Mouse (Mus musculus) liver, embryonic 16.5 days (tissue): ENCODE measurements around the gene Kcns3. TPM values are rescaled to one million over a fixed set of nuclear protein-coding genes. Genes with fewer than 3 reads are reported as not detected.

Experiments used
- ATAC-seq: fragments of 200-750 bp; cut with Nextera tagmentation; 2 replicates; pipeline ENCODE4 v1.8.0; 2017; ENCODE audit warnings: low read depth, mild to moderate bottlenecking, moderate number of reproducible peaks, moderate library complexity
- H3K27ac ChIP-seq: fragments of 300-500 bp; sonication (generic); 2 replicates; pipeline ENCODE4 v1.5.1; 2014; ENCODE audit warnings: mild to moderate bottlenecking, low read length
- H3K27me3 ChIP-seq: fragments of 300-500 bp; sonication (generic); 2 replicates; pipeline ENCODE4 v1.6.1; 2014; ENCODE audit warnings: low read depth, low read length, mixed read lengths; ENCODE audit not compliant: control insufficient read depth, insufficient read depth
- H3K36me3 ChIP-seq: fragments of 300-500 bp; sonication (generic); 2 replicates; pipeline ENCODE4 v1.6.1; 2014; ENCODE audit warnings: mild to moderate bottlenecking; ENCODE audit not compliant: control insufficient read depth, insufficient read depth
- H3K4me1 ChIP-seq: fragments of 300-500 bp; sonication (generic); 2 replicates; pipeline ENCODE4 v1.6.1; 2014; ENCODE audit warnings: low read depth, low read length, mixed read lengths; ENCODE audit not compliant: control insufficient read depth
- H3K4me2 ChIP-seq: fragments of 300-500 bp; sonication (generic); 2 replicates; pipeline ENCODE4 v1.6.1; 2014; ENCODE audit warnings: low read depth, low read length, mixed read lengths
- H3K4me3 ChIP-seq: fragments of 300-500 bp; sonication (generic); 2 replicates; pipeline ENCODE4 v1.5.1; 2014; ENCODE audit warnings: low read depth, mild to moderate bottlenecking, low read length
- H3K9ac ChIP-seq: fragments of 300-500 bp; sonication (generic); 2 replicates; pipeline ENCODE4 v1.6.1; 2014; ENCODE audit warnings: low read depth, low read length
- H3K9me3 ChIP-seq: fragments of 300-500 bp; sonication (generic); replicated peaks from 2 replicates; pipeline ENCODE4 v1.6.1; 2016; ENCODE audit warnings: low read length; ENCODE audit not compliant: control insufficient read depth
- WGBS: fragments of 180-500 bp; shearing (Covaris S2); extraction: QIAGEN DNeasy Blood & Tissue Kit; methylation state at CpG from one replicate; pipeline ENCODE4 v1.1.7; 2014; ENCODE audit not compliant: insufficient replicate concordance; 5-methylcytosine and 5-hydroxymethylcytosine counted together
- polyA plus RNA-seq: library from polyadenylated mRNA; unstranded; fragments of >200 nt; fragmentation: Nextera tagmentation; extraction: Ambion mirVana; gene quantifications from 2 replicates; pipeline ENCODE4 v1.2.1, GENCODE M21; 2015

Kcns3 gene
- polyA plus RNA-seq, 1 experiment from 2014 or later = 0.15 TPM

- peaks cover 19% of the 10 kb centered on the region for H3K27me3 ChIP-seq
- no peaks in the 10 kb centered on the region for H3K4me1 ChIP-seq
- ATAC-seq = no peak
- H3K9ac ChIP-seq = no peak overlapping the region
- H3K36me3 ChIP-seq = no peaks in the 10 kb centered on the region
- no peak overlapping the region for H3K4me3 ChIP-seq
- H3K4me2 ChIP-seq = no peak overlapping the region
- H3K9me3 ChIP-seq = no peaks in the 10 kb centered on the region
- H3K27ac ChIP-seq = no peak overlapping the region
- 76% methylated on average over 1 of the region's 1 CpGs for WGBS
Measured at GRCm38 (mm10) chr12:11155123-11155522, 4.3 kb upstream of the Kcns3 start.

- Histone ChIP-seq H3K4me1 (no peaks in the 10 kb centered on the region), H3K27ac (no peak overlapping the region), H3K4me2 (no peak overlapping the region), H3K9me3 (no peaks in the 10 kb centered on the region), H3K36me3 (no peaks in the 10 kb centered on the region), H3K27me3 (peaks cover 35% of the 10 kb centered on the region), H3K9ac (no peak overlapping the region), H3K4me3 (no peak overlapping the region)
- ATAC-seq = no peak
Measured at GRCm38 (mm10) chr12:11153587-11153986, 2.7 kb upstream of the Kcns3 start.

GRCm38 (mm10) chr12:11150192-11150935 lies 492 bp downstream of the Kcns3 start:
- ATAC-seq = no peak
- Histone ChIP-seq H3K27me3 (peaks cover 37% of the 10 kb centered on the region), H3K27ac (no peak overlapping the region), H3K4me2 (peak overlapping the region; percentile 54), H3K4me3 (peak overlapping the region; percentile 44), H3K36me3 (no peaks in the 10 kb centered on the region), H3K9ac (no peak overlapping the region), H3K9me3 (no peaks in the 10 kb centered on the region), H3K4me1 (no peaks in the 10 kb centered on the region)
- WGBS = under 1% methylated on average over 62 of the region's 66 CpGs

GRCm38 (mm10) chr12:11149421-11150191 lies 1.2 kb downstream of the Kcns3 start:
- peak overlapping the region; percentile 54 for H3K4me2 ChIP-seq
- no peaks in the 10 kb centered on the region for H3K9me3 ChIP-seq
- H3K36me3 ChIP-seq = no peaks in the 10 kb centered on the region
- ATAC-seq = no peak
- H3K27me3 ChIP-seq = peaks cover 37% of the 10 kb centered on the region
- H3K4me3 ChIP-seq = peak overlapping the region; percentile 44
- H3K27ac ChIP-seq = no peak overlapping the region
- under 1% methylated on average over 41 of the region's 41 CpGs for WGBS
- no peaks in the 10 kb centered on the region for H3K4me1 ChIP-seq
- no peak overlapping the region for H3K9ac ChIP-seq

- Histone ChIP-seq H3K27ac (no peak overlapping the region), H3K4me1 (no peaks in the 10 kb centered on the region), H3K36me3 (no peaks in the 10 kb centered on the region), H3K27me3 (peaks cover 37% of the 10 kb centered on the region), H3K4me3 (peak overlapping the region; percentile 44), H3K4me2 (peak overlapping the region; percentile 54), H3K9ac (no peak overlapping the region), H3K9me3 (no peaks in the 10 kb centered on the region)
- no peak for ATAC-seq
- 1% methylated on average over 14 of the region's 14 CpGs for WGBS
Measured at GRCm38 (mm10) chr12:11149121-11149420, 1.8 kb downstream of the Kcns3 start.

- no peak overlapping the region for H3K4me2 ChIP-seq
- H3K27me3 ChIP-seq = peaks cover 15% of the 10 kb centered on the region
- H3K4me3 ChIP-seq = no peak overlapping the region
- H3K9me3 ChIP-seq = no peaks in the 10 kb centered on the region
- H3K4me1 ChIP-seq = no peaks in the 10 kb centered on the region
- 61% methylated on average over 1 of the region's 1 CpGs for WGBS
- no peak for ATAC-seq
- no peaks in the 10 kb centered on the region for H3K36me3 ChIP-seq
- no peak overlapping the region for H3K9ac ChIP-seq
- no peak overlapping the region for H3K27ac ChIP-seq
Measured at GRCm38 (mm10) chr12:11144894-11145293, 6.0 kb downstream of the Kcns3 start.

GRCm38 (mm10) chr12:11132418-11132817 lies 18.4 kb downstream of the Kcns3 start:
- H3K4me1 ChIP-seq = no peaks in the 10 kb centered on the region
- no peaks in the 10 kb centered on the region for H3K9me3 ChIP-seq
- H3K36me3 ChIP-seq = no peaks in the 10 kb centered on the region
- no peak overlapping the region for H3K4me2 ChIP-seq
- ATAC-seq = no peak
- H3K27me3 ChIP-seq = no peaks in the 10 kb centered on the region
- H3K4me3 ChIP-seq = no peak overlapping the region
- no peak overlapping the region for H3K27ac ChIP-seq
- H3K9ac ChIP-seq = no peak overlapping the region

DNA sequence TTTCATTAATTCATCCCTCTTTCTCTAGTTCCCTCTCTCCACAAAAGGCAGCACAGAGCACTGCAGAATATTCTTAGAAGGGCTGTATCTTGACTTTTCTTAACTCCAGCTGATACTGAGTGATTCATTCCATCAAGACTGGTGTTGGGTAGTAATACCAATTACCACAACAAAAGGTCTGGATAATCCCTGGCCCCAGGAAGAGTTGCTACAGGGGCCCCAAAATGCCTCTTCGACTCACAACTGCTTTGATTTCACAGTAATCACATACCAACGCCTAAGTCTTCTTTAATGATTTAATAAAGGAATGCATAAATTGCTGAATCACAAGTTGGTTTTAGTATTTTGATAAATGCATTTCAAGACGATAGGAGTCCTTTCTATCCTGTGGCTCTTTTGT lies 21.7 kb downstream of the Kcns3 start:
- Histone ChIP-seq H3K27me3 (no peaks in the 10 kb centered on the region), H3K4me3 (no peak overlapping the region), H3K9ac (no peak overlapping the region), H3K9me3 (no peaks in the 10 kb centered on the region), H3K4me2 (no peak overlapping the region), H3K27ac (no peak overlapping the region), H3K4me1 (no peaks in the 10 kb centered on the region), H3K36me3 (no peaks in the 10 kb centered on the region)
- WGBS = 41% methylated on average over 3 of the region's 3 CpGs
- no peak for ATAC-seq

GRCm38 (mm10) chr12:11126186-11126759 lies 24.6 kb downstream of the Kcns3 start:
- Histone ChIP-seq H3K36me3 (no peaks in the 10 kb centered on the region), H3K27ac (no peak overlapping the region), H3K4me1 (no peaks in the 10 kb centered on the region), H3K4me2 (no peak overlapping the region), H3K4me3 (no peak overlapping the region), H3K9ac (no peak overlapping the region), H3K9me3 (no peaks in the 10 kb centered on the region), H3K27me3 (no peaks in the 10 kb centered on the region)
- peak; percentile 66 for ATAC-seq
- WGBS = 23% methylated on average over 5 of the region's 5 CpGs
